Mouse (Mus musculus): ENCODE results near the gene Kiz. TPM values are rescaled to one million over a fixed set of nuclear protein-coding genes. Genes with fewer than 3 reads are reported as not detected.

Kiz gene
- 7.2 and 8.7 TPM in 2 replicates for polyA plus RNA-seq (2012; ENCODE audit: low replicate concordance)

GRCm38 (mm10) chr2:146855599-146856039 lies at the start of gene Kiz:
Kiz (plus strand) TSS chr2:146855864.

GRCm38 (mm10) chr2:147012623-147013184 lies 157.0 kb downstream of the Kiz start, which contains the start of gene Xrn2:
Xrn2 (plus strand) TSS chr2:147012996.

Other genes with a start within 250 kb of the Kiz start
- 15.0 and 20.6 TPM in 2 replicates for gene Xrn2, start 157.1 kb downstream of the Kiz start, polyA plus RNA-seq (2012; ENCODE audit: low replicate concordance)
- 0.13 TPM in 1 of 2 replicates, not detected in the other for gene Nkx2-4, start 229.6 kb downstream of the Kiz start, polyA plus RNA-seq (2012; ENCODE audit: low replicate concordance)

All from hematopoietic multipotent progenitor cell, adult 10-12 weeks (in vitro differentiated cells).